Mouse (Mus musculus) B cell, adult 67 days (primary cell): ENCODE measurements around the gene F2. TPM values are rescaled to one million over a fixed set of nuclear protein-coding genes. Genes with fewer than 3 reads are reported as not detected.

Experiments
- total RNA-seq, 2 experiments: library from RNA; stranded (reverse); gene quantifications; 4 replicates each; pipeline ENCODE4 v1.2.4; 2023

Gene F2
- total RNA-seq: not detected

GRCm38 (mm10) chr2:91636229-91636628, at the start of gene F2:
TSS of gene F2 (minus strand) at chr2:91636414.

GRCm38 (mm10) chr2:91649553-91650359, 13.5 kb upstream of the F2 start, which contains the start of the genes Zfp408 and Arhgap1:
TSS of gene Zfp408 (minus strand) at chr2:91649791.
TSS of gene Arhgap1 (plus strand) at chr2:91649860.

Other genes starting within 250 kb of the F2 start
- gene 1110051M20Rik, start 191.7 kb downstream of the F2 start, total RNA-seq: 1 to 10 TPM; 6.7 to 6.9 TPM
- under 1 TPM; 0.06 to 0.12 TPM for gene Lrp4, start 178.9 kb downstream of the F2 start, total RNA-seq
- gene Ckap5, start 109.7 kb downstream of the F2 start, total RNA-seq: 10 to 100 TPM; 40.7 to 42.0 TPM
- 10 to 100 TPM; 28.3 to 38.2 TPM for gene Zfp408, start 13.4 kb upstream of the F2 start, total RNA-seq
- 10 to 100 TPM; 65.2 to 65.7 TPM for gene Arhgap1, start 13.4 kb upstream of the F2 start, total RNA-seq
- 10 to 100 TPM; 40.6 to 42.4 TPM for gene Atg13, start 74.2 kb upstream of the F2 start, total RNA-seq
- 10 to 100 TPM; 12.4 to 13.3 TPM for gene Harbi1, start 74.4 kb upstream of the F2 start, total RNA-seq
- gene Ambra1, start 93.7 kb upstream of the F2 start, total RNA-seq: 10 to 100 TPM; 64.2 to 67.7 TPM